Mouse (Mus musculus): ENCODE results near the gene Fam155a. TPM values are rescaled to one million over a fixed set of nuclear protein-coding genes. Genes with fewer than 3 reads are reported as not detected.

Gene Fam155a
- polyA plus RNA-seq, 1 experiment from 2014 or later, result 1.7 TPM

DNA sequence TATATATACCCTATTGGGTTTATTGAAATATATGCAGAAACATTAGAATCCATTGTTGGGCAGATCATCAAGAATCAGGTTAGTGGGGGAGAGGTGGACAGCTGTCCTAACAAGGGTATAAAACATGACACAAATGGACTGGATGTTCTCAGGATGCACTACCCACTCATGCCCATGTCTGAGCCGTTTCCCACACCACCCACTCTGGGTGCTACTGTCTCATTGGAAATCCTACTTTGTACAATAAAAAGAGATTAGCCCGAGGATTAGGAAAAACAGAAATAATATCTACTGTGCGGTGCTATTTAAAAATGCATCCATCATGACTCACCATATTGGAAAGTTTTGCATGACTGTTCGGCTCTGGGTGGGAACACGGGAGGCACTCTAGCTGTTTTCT lies 317.2 kb downstream of the Fam155a start:
- no peak overlapping the region for H3K9ac ChIP-seq (ENCODE audit: low read length)
- H3K4me3 ChIP-seq (ENCODE audit: low read depth, low read length), result no peak overlapping the region
- H3K4me2 ChIP-seq (ENCODE audit: low read length), result no peak overlapping the region
- H3K9me3 ChIP-seq (ENCODE audit: control insufficient read depth, low read length), result no peaks in the 10 kb centered on the region
- no peak for ATAC-seq (replicated peaks; ENCODE audit: low FRiP score, low TSS enrichment, low read depth)
- no peaks in the 10 kb centered on the region for H3K4me1 ChIP-seq (replicated peaks; ENCODE audit: control insufficient read depth, insufficient read depth, low read length)
- H3K27me3 ChIP-seq (replicated peaks; ENCODE audit: control insufficient read depth, insufficient read depth, low read length), result no peaks in the 10 kb centered on the region
- DNase-seq (ENCODE audit: low spot score), result no peak
- H3K27ac ChIP-seq (ENCODE audit: low read depth), result no peak overlapping the region
- WGBS, result 84% methylated on average over 5 of the region's 5 CpGs
- no peaks in the 10 kb centered on the region for H3K36me3 ChIP-seq (ENCODE audit: control insufficient read depth, insufficient read depth, low read length)

DNA sequence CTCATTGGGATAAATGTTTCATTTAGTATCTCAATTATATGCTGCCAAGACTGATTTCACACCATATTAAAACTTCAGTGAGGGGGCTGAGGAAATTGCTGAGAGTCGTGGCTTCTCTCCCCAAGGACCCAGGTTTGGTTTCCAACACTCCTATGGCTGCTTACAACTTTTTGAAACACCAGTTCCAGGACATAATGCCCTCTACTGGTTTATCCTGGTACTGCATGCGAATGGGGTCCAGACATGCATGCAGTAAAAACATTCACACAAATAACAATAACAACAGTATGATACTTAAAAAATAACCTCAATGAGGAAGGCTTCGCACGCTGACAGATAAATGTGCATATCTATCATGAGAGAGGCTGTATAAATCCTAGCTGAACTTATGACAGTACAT lies 319.4 kb downstream of the Fam155a start:
- no peak for ATAC-seq (replicated peaks; ENCODE audit: low FRiP score, low TSS enrichment, low read depth)
- 61% methylated on average over 4 of the region's 4 CpGs for WGBS
- Histone ChIP-seq H3K36me3 (ENCODE audit: control insufficient read depth, insufficient read depth, low read length) (no peaks in the 10 kb centered on the region), H3K4me1 (replicated peaks; ENCODE audit: control insufficient read depth, insufficient read depth, low read length) (no peaks in the 10 kb centered on the region), H3K27me3 (replicated peaks; ENCODE audit: control insufficient read depth, insufficient read depth, low read length) (no peaks in the 10 kb centered on the region), H3K4me3 (ENCODE audit: low read depth, low read length) (no peak overlapping the region), H3K9ac (ENCODE audit: low read length) (no peak overlapping the region), H3K9me3 (ENCODE audit: control insufficient read depth, low read length) (no peaks in the 10 kb centered on the region), H3K4me2 (ENCODE audit: low read length) (no peak overlapping the region), H3K27ac (ENCODE audit: low read depth) (no peak overlapping the region)
- DNase-seq (ENCODE audit: low spot score), result no peak

DNA sequence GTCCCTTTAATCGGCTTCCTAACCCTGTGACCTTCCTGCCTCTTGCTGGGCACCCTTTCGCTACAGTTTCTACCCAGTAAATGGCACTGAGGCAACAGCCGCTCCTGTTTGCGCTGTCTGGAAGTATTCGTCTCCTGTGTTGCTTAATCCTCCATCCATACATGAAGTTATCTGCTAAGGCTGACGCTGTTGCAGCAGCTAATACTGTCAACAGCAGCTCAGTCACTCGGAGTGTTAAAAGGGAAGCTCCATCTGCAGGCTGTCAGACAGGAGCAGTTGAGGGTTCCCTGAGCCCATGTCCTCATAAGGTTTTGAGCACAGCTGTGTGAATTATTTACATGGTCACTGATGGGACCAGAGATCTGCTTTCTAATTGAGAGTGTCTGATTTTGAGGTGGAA lies 322.3 kb downstream of the Fam155a start:
- Histone ChIP-seq H3K4me2 (ENCODE audit: low read length) (no peak overlapping the region), H3K27me3 (replicated peaks; ENCODE audit: control insufficient read depth, insufficient read depth, low read length) (no peaks in the 10 kb centered on the region), H3K36me3 (ENCODE audit: control insufficient read depth, insufficient read depth, low read length) (no peaks in the 10 kb centered on the region), H3K9ac (ENCODE audit: low read length) (no peak overlapping the region), H3K27ac (ENCODE audit: low read depth) (no peak overlapping the region), H3K4me3 (ENCODE audit: low read depth, low read length) (no peak overlapping the region), H3K9me3 (ENCODE audit: control insufficient read depth, low read length) (no peaks in the 10 kb centered on the region), H3K4me1 (replicated peaks; ENCODE audit: control insufficient read depth, insufficient read depth, low read length) (no peaks in the 10 kb centered on the region)
- 56% methylated on average over 7 of the region's 7 CpGs for WGBS
- no peak for DNase-seq (ENCODE audit: low spot score)
- no peak for ATAC-seq (replicated peaks; ENCODE audit: low FRiP score, low TSS enrichment, low read depth)

DNA sequence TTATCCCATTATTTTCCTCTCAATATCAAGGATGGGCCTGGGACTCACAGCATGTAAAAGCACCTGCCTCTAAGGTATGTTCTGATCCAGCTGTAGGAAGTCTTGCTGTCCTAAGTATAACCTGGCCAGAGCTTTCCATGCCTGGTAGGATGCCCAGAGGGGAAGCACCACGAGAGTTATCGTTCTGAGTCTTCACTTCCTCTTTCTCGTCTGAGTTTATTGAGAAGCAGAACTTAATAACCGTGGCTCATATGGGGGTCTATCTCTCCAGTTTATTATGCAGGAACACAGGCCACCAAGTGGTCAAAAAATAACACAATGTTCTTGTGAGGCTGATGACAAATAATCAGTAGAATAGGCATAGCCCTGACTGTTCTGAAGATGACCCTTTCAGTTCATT lies 333.1 kb downstream of the Fam155a start:
- ATAC-seq (replicated peaks; ENCODE audit: low FRiP score, low TSS enrichment, low read depth) (no peak), DNase-seq (ENCODE audit: low spot score) (no peak)
- 88% methylated on average over 4 of the region's 4 CpGs for whole genome bisulfite sequencing
- Histone ChIP-seq H3K4me3 (ENCODE audit: low read depth, low read length) (no peak overlapping the region), H3K9me3 (ENCODE audit: control insufficient read depth, low read length) (no peaks in the 10 kb centered on the region), H3K27ac (ENCODE audit: low read depth) (no peak overlapping the region), H3K9ac (ENCODE audit: low read length) (no peak overlapping the region), H3K36me3 (ENCODE audit: control insufficient read depth, insufficient read depth, low read length) (no peaks in the 10 kb centered on the region), H3K27me3 (replicated peaks; ENCODE audit: control insufficient read depth, insufficient read depth, low read length) (no peaks in the 10 kb centered on the region), H3K4me1 (replicated peaks; ENCODE audit: control insufficient read depth, insufficient read depth, low read length) (no peaks in the 10 kb centered on the region), H3K4me2 (ENCODE audit: low read length) (no peak overlapping the region)

DNA sequence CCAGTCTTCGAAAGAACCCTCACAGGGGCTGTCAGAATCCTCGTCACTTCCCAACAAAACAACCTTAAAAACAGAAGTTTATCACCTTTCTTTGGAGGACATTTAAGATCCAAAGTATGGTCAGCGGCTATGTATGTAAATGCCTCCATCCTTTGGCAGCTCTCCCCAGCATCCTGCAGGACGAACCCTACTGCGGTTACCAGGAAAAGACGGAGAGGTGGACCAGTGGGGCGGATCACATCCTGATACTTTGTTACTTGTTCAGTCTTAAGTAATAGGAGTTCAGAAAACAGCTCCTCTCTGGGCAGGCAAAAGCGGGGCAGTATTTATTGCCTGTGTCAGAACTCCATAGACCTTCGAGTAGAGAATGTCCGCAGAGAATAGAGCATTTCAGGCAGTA lies 335.5 kb downstream of the Fam155a start:
- Histone ChIP-seq H3K4me2 (ENCODE audit: low read length) (no peak overlapping the region), H3K4me1 (replicated peaks; ENCODE audit: control insufficient read depth, insufficient read depth, low read length) (no peaks in the 10 kb centered on the region), H3K4me3 (ENCODE audit: low read depth, low read length) (no peak overlapping the region), H3K9me3 (ENCODE audit: control insufficient read depth, low read length) (no peaks in the 10 kb centered on the region), H3K27me3 (replicated peaks; ENCODE audit: control insufficient read depth, insufficient read depth, low read length) (no peaks in the 10 kb centered on the region), H3K36me3 (ENCODE audit: control insufficient read depth, insufficient read depth, low read length) (no peaks in the 10 kb centered on the region), H3K9ac (ENCODE audit: low read length) (no peak overlapping the region), H3K27ac (ENCODE audit: low read depth) (no peak overlapping the region)
- ATAC-seq (replicated peaks; ENCODE audit: low FRiP score, low TSS enrichment, low read depth), result no peak
- WGBS, result 41% methylated on average over 10 of the region's 10 CpGs
- DNase-seq (ENCODE audit: low spot score), result peak; percentile 61

DNA sequence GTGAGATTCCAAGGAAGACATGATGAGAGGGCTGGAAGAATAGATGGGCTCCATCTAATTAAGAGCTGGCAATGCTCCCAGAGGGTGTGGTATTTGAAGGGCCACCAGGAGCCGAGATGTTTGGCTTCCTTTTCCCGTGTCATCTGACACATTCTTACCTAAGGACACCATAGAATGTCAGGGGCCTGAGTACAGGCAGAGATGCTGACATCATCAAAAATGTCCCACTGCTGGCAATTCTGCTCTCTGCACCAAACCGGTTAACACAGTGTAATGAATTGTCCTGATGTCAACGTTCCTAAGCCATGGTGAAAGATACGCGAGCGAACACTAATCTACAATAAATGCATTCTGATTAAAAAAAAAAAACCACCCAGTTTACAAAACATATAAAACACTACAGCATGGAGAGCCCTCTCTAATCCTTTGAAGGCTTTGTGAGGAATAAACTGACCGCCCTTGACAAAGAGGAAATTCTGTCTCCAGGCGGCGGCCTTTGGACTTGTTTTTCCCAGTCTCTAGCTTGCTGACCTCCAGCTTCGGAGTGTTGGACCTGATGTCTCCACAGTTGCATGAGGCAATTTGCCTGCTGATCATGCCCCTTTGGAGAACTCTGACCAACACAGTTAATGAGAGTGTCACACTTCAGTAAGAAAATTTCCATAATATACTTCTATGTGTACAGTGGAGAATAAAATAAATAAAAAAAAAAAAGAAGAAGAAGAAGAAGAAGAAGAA lies 338.2 kb downstream of the Fam155a start:
- ATAC-seq (replicated peaks; ENCODE audit: low FRiP score, low TSS enrichment, low read depth) (no peak), DNase-seq (ENCODE audit: low spot score) (no peak)
- Histone ChIP-seq H3K9me3 (ENCODE audit: control insufficient read depth, low read length) (no peaks in the 10 kb centered on the region), H3K9ac (ENCODE audit: low read length) (no peak overlapping the region), H3K4me3 (ENCODE audit: low read depth, low read length) (no peak overlapping the region), H3K4me2 (ENCODE audit: low read length) (no peak overlapping the region), H3K4me1 (replicated peaks; ENCODE audit: control insufficient read depth, insufficient read depth, low read length) (no peaks in the 10 kb centered on the region), H3K27ac (ENCODE audit: low read depth) (no peak overlapping the region), H3K36me3 (ENCODE audit: control insufficient read depth, insufficient read depth, low read length) (no peaks in the 10 kb centered on the region), H3K27me3 (replicated peaks; ENCODE audit: control insufficient read depth, insufficient read depth, low read length) (no peaks in the 10 kb centered on the region)
- WGBS, result 79% methylated on average over 11 of the region's 11 CpGs

DNA sequence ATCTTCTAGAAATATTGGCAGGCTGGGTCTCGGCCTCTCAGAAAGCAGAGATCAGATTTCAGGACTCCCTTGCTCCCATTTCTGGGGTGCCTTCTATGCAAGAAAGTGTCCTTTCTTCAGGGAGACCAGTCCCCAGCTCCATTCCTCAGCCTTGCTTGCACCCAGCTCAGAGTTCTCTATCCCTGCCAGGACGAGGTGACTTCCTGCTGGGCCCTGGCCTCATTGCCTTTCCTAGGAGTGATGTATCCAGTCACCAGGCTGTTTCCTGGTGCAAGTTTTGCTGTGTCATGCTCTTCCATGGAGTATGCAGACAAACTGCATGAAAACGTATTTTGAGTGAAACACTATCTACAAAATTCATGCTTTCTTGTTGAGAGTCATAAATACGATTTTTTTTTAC lies 342.1 kb downstream of the Fam155a start:
- no peak overlapping the region for H3K9ac ChIP-seq (ENCODE audit: low read length)
- H3K4me1 ChIP-seq (replicated peaks; ENCODE audit: control insufficient read depth, insufficient read depth, low read length), result no peaks in the 10 kb centered on the region
- DNase-seq (ENCODE audit: low spot score) (no peak), ATAC-seq (replicated peaks; ENCODE audit: low FRiP score, low TSS enrichment, low read depth) (no peak)
- H3K4me2 ChIP-seq (ENCODE audit: low read length), result no peak overlapping the region
- H3K4me3 ChIP-seq (ENCODE audit: low read depth, low read length), result no peak overlapping the region
- 55% methylated on average over 4 of the region's 4 CpGs for WGBS
- no peaks in the 10 kb centered on the region for H3K27me3 ChIP-seq (replicated peaks; ENCODE audit: control insufficient read depth, insufficient read depth, low read length)
- no peak overlapping the region for H3K27ac ChIP-seq (ENCODE audit: low read depth)
- no peaks in the 10 kb centered on the region for H3K9me3 ChIP-seq (ENCODE audit: control insufficient read depth, low read length)
- H3K36me3 ChIP-seq (ENCODE audit: control insufficient read depth, insufficient read depth, low read length), result no peaks in the 10 kb centered on the region

DNA sequence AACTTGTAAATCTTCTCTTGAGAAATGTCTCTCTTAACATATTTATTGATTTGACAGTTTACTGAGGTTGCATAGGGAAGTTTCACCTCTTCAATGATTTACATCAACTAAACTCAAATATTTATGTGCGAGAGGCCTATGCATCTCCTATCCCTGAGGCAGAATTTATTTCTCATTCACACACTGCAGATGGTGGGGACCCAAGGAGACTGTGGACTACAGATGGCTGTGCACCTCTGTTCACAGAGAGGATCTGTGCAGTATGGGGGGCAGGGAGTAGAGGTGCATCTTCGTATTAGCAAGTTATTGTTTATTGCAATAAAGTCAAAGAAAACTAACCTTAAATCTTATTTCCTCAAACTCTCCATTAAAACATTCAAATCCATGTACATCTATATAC lies 346.9 kb downstream of the Fam155a start:
- Histone ChIP-seq H3K27me3 (replicated peaks; ENCODE audit: control insufficient read depth, insufficient read depth, low read length) (no peaks in the 10 kb centered on the region), H3K9ac (ENCODE audit: low read length) (no peak overlapping the region), H3K4me3 (ENCODE audit: low read depth, low read length) (no peak overlapping the region), H3K4me2 (ENCODE audit: low read length) (no peak overlapping the region), H3K36me3 (ENCODE audit: control insufficient read depth, insufficient read depth, low read length) (no peaks in the 10 kb centered on the region), H3K27ac (ENCODE audit: low read depth) (no peak overlapping the region), H3K9me3 (ENCODE audit: control insufficient read depth, low read length) (no peaks in the 10 kb centered on the region), H3K4me1 (replicated peaks; ENCODE audit: control insufficient read depth, insufficient read depth, low read length) (no peaks in the 10 kb centered on the region)
- DNase-seq (ENCODE audit: low spot score) (no peak), ATAC-seq (replicated peaks; ENCODE audit: low FRiP score, low TSS enrichment, low read depth) (no peak)
- WGBS, result 38% methylated on average over 2 of the region's 2 CpGs

DNA sequence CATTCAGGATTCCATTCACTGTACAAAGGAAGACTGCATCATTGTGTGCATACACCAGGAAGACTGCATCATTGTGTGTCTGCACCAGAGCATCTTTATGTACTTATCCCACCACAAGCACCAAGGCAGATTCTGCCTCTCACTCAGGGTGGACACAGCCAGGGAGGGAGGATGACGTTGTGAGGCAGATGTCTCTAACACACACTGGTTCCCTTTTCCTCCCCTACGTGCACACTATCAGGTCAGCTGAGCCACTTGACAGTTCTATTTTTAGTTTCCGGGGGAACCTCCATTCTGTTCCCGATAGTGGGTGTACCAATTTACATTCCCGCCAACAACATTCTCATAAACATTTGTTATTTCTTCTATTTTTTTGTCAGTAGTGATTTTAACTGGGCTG lies 347.4 kb downstream of the Fam155a start:
- 44% methylated on average over 5 of the region's 5 CpGs for WGBS
- Histone ChIP-seq H3K4me3 (ENCODE audit: low read depth, low read length) (no peak overlapping the region), H3K9me3 (ENCODE audit: control insufficient read depth, low read length) (no peaks in the 10 kb centered on the region), H3K27me3 (replicated peaks; ENCODE audit: control insufficient read depth, insufficient read depth, low read length) (no peaks in the 10 kb centered on the region), H3K4me2 (ENCODE audit: low read length) (no peak overlapping the region), H3K27ac (ENCODE audit: low read depth) (no peak overlapping the region), H3K4me1 (replicated peaks; ENCODE audit: control insufficient read depth, insufficient read depth, low read length) (no peaks in the 10 kb centered on the region), H3K36me3 (ENCODE audit: control insufficient read depth, insufficient read depth, low read length) (no peaks in the 10 kb centered on the region), H3K9ac (ENCODE audit: low read length) (no peak overlapping the region)
- no peak for ATAC-seq (replicated peaks; ENCODE audit: low FRiP score, low TSS enrichment, low read depth)
- DNase-seq (ENCODE audit: low spot score), result no peak
